Mouse (Mus musculus) liver, embryonic 15.5 days (tissue): ENCODE measurements around the gene Ctdnep1. TPM values are rescaled to one million over a fixed set of nuclear protein-coding genes. Genes with fewer than 3 reads are reported as not detected.
A peak's percentile ranks its signal among the peaks of the same experiment; 100 is the strongest.

ENCODE experiments used
- ATAC-seq: fragments of 200-750 bp; cut with Nextera tagmentation; 2 replicates; pipeline ENCODE4 v1.8.0; 2017; ENCODE audit warnings: moderate number of reproducible peaks, mild to moderate bottlenecking, moderate library complexity; ENCODE audit not compliant: insufficient read depth
- H3K27ac ChIP-seq: fragments of 300-500 bp; sonication (generic); replicated peaks from 2 replicates; pipeline ENCODE4 v1.5.1; 2015; ENCODE audit warnings: mild to moderate bottlenecking, inconsistent platforms
- H3K27me3 ChIP-seq: fragments of 300-500 bp; sonication (generic); 2 replicates; pipeline ENCODE4 v1.6.1; 2015; ENCODE audit warnings: mild to moderate bottlenecking, inconsistent platforms
- H3K36me3 ChIP-seq: fragments of 300-500 bp; sonication (generic); replicated peaks from 2 replicates; pipeline ENCODE4 v1.6.1; 2015; ENCODE audit warnings: moderate library complexity, mild to moderate bottlenecking, inconsistent platforms
- H3K4me1 ChIP-seq: fragments of 300-500 bp; sonication (generic); replicated peaks from 2 replicates; pipeline ENCODE4 v1.6.1; 2015; ENCODE audit warnings: inconsistent platforms
- H3K4me2 ChIP-seq: fragments of 300-500 bp; sonication (generic); 2 replicates; pipeline ENCODE4 v1.6.1; 2015; ENCODE audit warnings: moderate library complexity, mild to moderate bottlenecking, inconsistent platforms
- H3K4me3 ChIP-seq: fragments of 300-500 bp; sonication (generic); replicated peaks from 2 replicates; pipeline ENCODE4 v1.5.1; 2015; ENCODE audit warnings: mild to moderate bottlenecking, inconsistent platforms
- H3K9ac ChIP-seq: fragments of 300-500 bp; sonication (generic); 2 replicates; pipeline ENCODE4 v1.6.1; 2015; ENCODE audit warnings: moderate library complexity, mild to moderate bottlenecking, inconsistent platforms
- H3K9me3 ChIP-seq: fragments of 300-500 bp; sonication (generic); replicated peaks from 2 replicates; pipeline ENCODE4 v1.6.1; 2016; ENCODE audit warnings: inconsistent platforms
- WGBS: fragments of 180-500 bp; shearing (Covaris S2); methylation state at CpG from one replicate; pipeline ENCODE4 v1.1.7; 2015; ENCODE audit warnings: mixed read lengths; ENCODE audit not compliant: insufficient replicate concordance; 5-methylcytosine and 5-hydroxymethylcytosine counted together
- microRNA counts: library from miRNA; unstranded; fragments of <30 nt; microRNA quantifications from one replicate; lab custom pipeline; 2016
- microRNA-seq: library from miRNA; unstranded; fragments of <30 nt; microRNA quantifications from one replicate; pipeline ENCODE4, GENCODE M21; 2016
- polyA plus RNA-seq: library from polyadenylated mRNA; unstranded; fragments of >200 nt; fragmentation: Nextera tagmentation; extraction: Ambion mirVana; gene quantifications from 2 replicates; pipeline ENCODE4 v1.2.1, GENCODE M21; 2015

Gene Ctdnep1
- polyA plus RNA-seq, 1 experiment from 2014 or later, result 8.9 TPM

DNA sequence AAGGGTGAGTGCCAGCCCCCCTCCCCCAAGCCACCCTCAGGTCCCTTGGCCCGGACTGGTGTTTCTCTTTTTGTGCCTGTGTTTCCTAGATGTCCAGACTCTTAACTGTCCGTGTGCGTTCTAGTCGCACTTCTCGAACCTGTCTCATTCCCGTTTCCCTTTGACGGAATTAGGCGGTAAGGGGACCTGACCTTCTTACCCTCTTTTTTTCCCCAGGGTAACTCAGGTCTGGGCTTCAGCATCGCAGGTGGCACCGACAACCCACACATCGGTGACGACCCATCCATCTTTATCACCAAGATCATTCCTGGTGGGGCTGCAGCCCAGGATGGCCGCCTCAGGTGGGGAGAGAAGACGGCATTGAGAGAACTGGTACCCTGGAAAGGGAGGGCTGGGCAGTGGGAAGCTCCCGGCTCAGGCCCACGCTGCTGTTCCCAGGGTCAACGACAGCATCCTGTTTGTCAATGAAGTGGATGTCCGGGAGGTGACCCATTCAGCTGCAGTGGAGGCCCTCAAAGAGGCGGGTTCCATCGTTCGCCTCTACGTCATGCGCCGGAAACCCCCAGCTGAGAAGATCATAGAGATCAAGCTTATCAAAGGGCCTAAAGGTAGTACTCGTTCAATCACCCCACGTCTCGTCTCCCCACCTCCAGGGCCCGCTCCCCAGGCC, 49.8 kb downstream of the Ctdnep1 start:
- ATAC-seq, result no peak
- H3K27me3 ChIP-seq, result peaks cover 39% of the 10 kb centered on the region
- H3K4me1 ChIP-seq, result peaks cover 26% of the 10 kb centered on the region
- H3K9ac ChIP-seq, result no peak overlapping the region
- WGBS, result 85% methylated on average over 28 of the region's 28 CpGs
- H3K4me3 ChIP-seq, result no peak overlapping the region
- H3K27ac ChIP-seq, result no peak overlapping the region
- H3K4me2 ChIP-seq, result no peak overlapping the region
- no peaks in the 10 kb centered on the region for H3K9me3 ChIP-seq
- no peaks in the 10 kb centered on the region for H3K36me3 ChIP-seq

- Histone ChIP-seq H3K9ac (no peak overlapping the region), H3K4me3 (no peak overlapping the region), H3K27me3 (peaks cover 34% of the 10 kb centered on the region), H3K4me1 (peaks cover 26% of the 10 kb centered on the region), H3K4me2 (no peak overlapping the region), H3K9me3 (no peaks in the 10 kb centered on the region), H3K27ac (no peak overlapping the region), H3K36me3 (no peaks in the 10 kb centered on the region)
- no peak for ATAC-seq
- 87% methylated on average over 11 of the region's 11 CpGs for whole genome bisulfite sequencing
Measured at GRCm38 (mm10) chr11:70031321-70031670, 50.3 kb downstream of the Ctdnep1 start.

DNA sequence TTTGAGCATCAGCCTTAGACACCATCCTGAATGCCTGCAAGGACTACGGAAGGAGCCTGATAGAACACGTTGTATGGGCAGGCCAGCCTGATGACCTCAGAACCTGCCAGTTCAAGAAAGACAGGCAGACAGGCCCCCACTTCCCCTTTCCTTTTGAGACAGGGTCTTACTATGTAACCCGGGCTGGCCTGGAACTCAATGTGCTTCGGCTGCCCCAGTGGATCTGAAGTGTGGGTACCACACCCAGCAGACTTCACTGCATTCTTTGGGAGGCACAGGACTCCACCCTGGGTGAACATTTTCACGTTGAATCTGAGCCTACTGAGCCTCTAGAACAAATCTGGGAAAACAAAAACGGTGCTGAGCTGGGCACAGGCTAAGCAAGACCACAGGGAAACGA, 57.2 kb downstream of the Ctdnep1 start:
- no peaks in the 10 kb centered on the region for H3K36me3 ChIP-seq
- no peak overlapping the region for H3K4me3 ChIP-seq
- 49% methylated on average over 7 of the region's 7 CpGs for WGBS
- no peaks in the 10 kb centered on the region for H3K4me1 ChIP-seq
- no peak overlapping the region for H3K9ac ChIP-seq
- no peaks in the 10 kb centered on the region for H3K27me3 ChIP-seq
- ATAC-seq, result no peak
- H3K27ac ChIP-seq, result no peak overlapping the region
- H3K9me3 ChIP-seq, result no peaks in the 10 kb centered on the region
- H3K4me2 ChIP-seq, result no peak overlapping the region

GRCm38 (mm10) chr11:70039631-70040030, 58.7 kb downstream of the Ctdnep1 start:
- H3K4me1 ChIP-seq, result no peaks in the 10 kb centered on the region
- ATAC-seq, result no peak
- H3K4me2 ChIP-seq, result no peak overlapping the region
- no peak overlapping the region for H3K27ac ChIP-seq
- 76% methylated on average over 10 of the region's 10 CpGs for WGBS
- no peak overlapping the region for H3K4me3 ChIP-seq
- no peak overlapping the region for H3K9ac ChIP-seq
- H3K9me3 ChIP-seq, result no peaks in the 10 kb centered on the region
- no peaks in the 10 kb centered on the region for H3K27me3 ChIP-seq
- H3K36me3 ChIP-seq, result no peaks in the 10 kb centered on the region

GRCm38 (mm10) chr11:70040184-70040583, 59.2 kb downstream of the Ctdnep1 start:
- Histone ChIP-seq H3K4me2 (no peak overlapping the region), H3K36me3 (no peaks in the 10 kb centered on the region), H3K4me3 (no peak overlapping the region), H3K27me3 (no peaks in the 10 kb centered on the region), H3K4me1 (no peaks in the 10 kb centered on the region), H3K9ac (no peak overlapping the region), H3K9me3 (no peaks in the 10 kb centered on the region), H3K27ac (no peak overlapping the region)
- WGBS, result 58% methylated on average over 7 of the region's 7 CpGs
- no peak for ATAC-seq

MicroRNAs encoded within 50 kb of the gene (microRNA counts, 519-probe panel; counts per million panel counts)
- microRNA mmu-miR-324-3p (lab: Ali Mortazavi, UCI), result not detected
- 2,943 counts per million, percentile 59 among the panel's probes with 10 or more counts for microRNA mmu-miR-324-5p (lab: Ali Mortazavi, UCI)

Small RNA genes lying within 50 kb of the gene (microRNA-seq; reads per million reads assigned to microRNA genes)
- not detected for gene Gm44349
- 2,107 reads per million, percentile 83 among the genes with 10 or more reads in this experiment for gene Mir324

Other genes starting within 250 kb of the Ctdnep1 start
- gene Polr2a, start 222.5 kb upstream of the Ctdnep1 start, polyA plus RNA-seq, result 10.2 and 10.4 TPM in 2 replicates
- gene Slc35g3, start 219.2 kb upstream of the Ctdnep1 start, polyA plus RNA-seq, result not detected in 2 replicates
- 0.43 and 0.92 TPM in 2 replicates for gene Zbtb4, start 215.2 kb upstream of the Ctdnep1 start, polyA plus RNA-seq
- gene Chrnb1, start 185.2 kb upstream of the Ctdnep1 start, polyA plus RNA-seq, result 0.84 and 1.3 TPM in 2 replicates
- 0.16 and 0.18 TPM in 2 replicates for gene Fgf11, start 179.3 kb upstream of the Ctdnep1 start, polyA plus RNA-seq
- gene Tmem102, start 175.5 kb upstream of the Ctdnep1 start, polyA plus RNA-seq, result 0.69 and 0.94 TPM in 2 replicates
- not detected in 2 replicates for gene Gm39566, start 165.9 kb upstream of the Ctdnep1 start, polyA plus RNA-seq
- gene Spem2, start 162.7 kb upstream of the Ctdnep1 start, polyA plus RNA-seq, result not detected in 2 replicates
- not detected in 2 replicates for gene Spem1, start 159.0 kb upstream of the Ctdnep1 start, polyA plus RNA-seq
- 0.54 and 0.64 TPM in 2 replicates for gene Nlgn2, start 143.4 kb upstream of the Ctdnep1 start, polyA plus RNA-seq
- gene Tmem256, start 142.6 kb upstream of the Ctdnep1 start, polyA plus RNA-seq, result 336 and 387 TPM in 2 replicates
- gene Plscr3, start 134.8 kb upstream of the Ctdnep1 start, polyA plus RNA-seq, result 26.1 and 28.0 TPM in 2 replicates
- gene Tnk1, start 122.4 kb upstream of the Ctdnep1 start, polyA plus RNA-seq, result 0.60 and 0.62 TPM in 2 replicates
- not detected in 2 replicates for gene Tmem95, start 103.1 kb upstream of the Ctdnep1 start, polyA plus RNA-seq
- gene Kctd11, start 99.8 kb upstream of the Ctdnep1 start, polyA plus RNA-seq, result 1.2 and 1.4 TPM in 2 replicates
- gene Acap1, start 85.6 kb upstream of the Ctdnep1 start, polyA plus RNA-seq, result 5.9 and 7.2 TPM in 2 replicates
- gene 2810408A11Rik, start 80.2 kb upstream of the Ctdnep1 start, polyA plus RNA-seq, result 0.89 and 1.0 TPM in 2 replicates
- 2.7 and 3.1 TPM in 2 replicates for gene Neurl4, start 80.1 kb upstream of the Ctdnep1 start, polyA plus RNA-seq
- 90.6 and 98.4 TPM in 2 replicates for gene Gps2, start 67.3 kb upstream of the Ctdnep1 start, polyA plus RNA-seq
- gene Eif5a, start 59.2 kb upstream of the Ctdnep1 start, polyA plus RNA-seq, result 1,245 and 1,257 TPM in 2 replicates
- gene Ybx2, start 45.4 kb upstream of the Ctdnep1 start, polyA plus RNA-seq, result not detected in 2 replicates
- gene Slc2a4, start 33.0 kb upstream of the Ctdnep1 start, polyA plus RNA-seq, result 19.9 and 22.1 TPM in 2 replicates
- 4.5 and 6.6 TPM in 2 replicates for gene Cldn7, start 16.4 kb upstream of the Ctdnep1 start, polyA plus RNA-seq
- 58.1 and 60.5 TPM in 2 replicates for gene Elp5, start 1.4 kb downstream of the Ctdnep1 start, polyA plus RNA-seq
- 252 and 262 TPM in 2 replicates for gene Gabarap, start 10.0 kb downstream of the Ctdnep1 start, polyA plus RNA-seq
- 23.1 and 24.0 TPM in 2 replicates for gene Phf23, start 14.6 kb downstream of the Ctdnep1 start, polyA plus RNA-seq
- gene Dvl2, start 19.4 kb downstream of the Ctdnep1 start, polyA plus RNA-seq, result 5.3 and 5.5 TPM in 2 replicates
- 111 and 124 TPM in 2 replicates for gene Acadvl, start 34.3 kb downstream of the Ctdnep1 start, polyA plus RNA-seq
- gene Dlg4, start 35.8 kb downstream of the Ctdnep1 start, polyA plus RNA-seq, result 0.63 and 0.93 TPM in 2 replicates
- gene Asgr1, start 72.9 kb downstream of the Ctdnep1 start, polyA plus RNA-seq, result 6.8 and 7.3 TPM in 2 replicates
- 10.7 and 13.0 TPM in 2 replicates for gene Asgr2, start 111.5 kb downstream of the Ctdnep1 start, polyA plus RNA-seq
- 2.6 and 2.9 TPM in 2 replicates for gene Mgl2, start 149.2 kb downstream of the Ctdnep1 start, polyA plus RNA-seq
- gene Clec10a, start 175.0 kb downstream of the Ctdnep1 start, polyA plus RNA-seq, result 0.39 and 0.60 TPM in 2 replicates
- 1.6 and 1.7 TPM in 2 replicates for gene Slc16a11, start 231.6 kb downstream of the Ctdnep1 start, polyA plus RNA-seq
- 3.5 and 4.4 TPM in 2 replicates for gene Slc16a13, start 239.9 kb downstream of the Ctdnep1 start, polyA plus RNA-seq
- gene Bcl6b, start 248.6 kb downstream of the Ctdnep1 start, polyA plus RNA-seq, result 2.1 and 2.2 TPM in 2 replicates